Mouse (Mus musculus) olfactory bulb, adult 2 months (tissue): ENCODE data around the gene Tdrd3.

ENCODE experiments used
- CTCF ChIP-seq: fragments of 200-500 bp; IDR thresholded peaks from 2 replicates; pipeline ENCODE4 v1.5.1; 2012; ENCODE audit warnings: low read depth, mild to moderate bottlenecking, low read length, moderate library complexity; ENCODE audit not compliant: insufficient read depth
- POLR2A ChIP-seq: fragments of 200-500 bp; IDR thresholded peaks from 2 replicates; pipeline ENCODE4 v1.6.1; 2012; ENCODE audit warnings: mild to moderate bottlenecking, low read depth, low read length, moderate library complexity; ENCODE audit not compliant: insufficient read depth

GRCm38 (mm10) chr14:87505924-87506323 lies 89.5 kb downstream of the Tdrd3 start:
- TF ChIP-seq POLR2A (no peak), CTCF (no peak)
